Mouse (Mus musculus) stomach, embryonic 16.5 days (tissue): ENCODE measurements around the gene Slc25a51. TPM values are rescaled to one million over a fixed set of nuclear protein-coding genes. Genes with fewer than 3 reads are reported as not detected.

Experiments
- ATAC-seq: fragments of 200-750 bp; cut with Nextera tagmentation; 2 replicates; pipeline ENCODE4 v1.8.0; 2017; ENCODE audit warnings: moderate number of reproducible peaks, moderate TSS enrichment; ENCODE audit not compliant: insufficient read depth, low FRiP score
- H3K27ac ChIP-seq: fragments of 300-500 bp; sonication (generic); 2 replicates; pipeline ENCODE4 v1.5.1; 2014; ENCODE audit warnings: low read length
- H3K27me3 ChIP-seq: fragments of 300-500 bp; sonication (generic); 2 replicates; pipeline ENCODE4 v1.6.1; 2014; ENCODE audit warnings: low read length, control low read depth, mixed read lengths; ENCODE audit not compliant: control insufficient read depth, insufficient read depth
- H3K36me3 ChIP-seq: fragments of 300-500 bp; sonication (generic); 2 replicates; pipeline ENCODE4 v1.6.1; 2014; ENCODE audit warnings: low read length; ENCODE audit not compliant: control insufficient read depth, insufficient read depth
- H3K4me1 ChIP-seq: fragments of 300-500 bp; sonication (generic); 2 replicates; pipeline ENCODE4 v1.6.1; 2014; ENCODE audit warnings: low read length, control low read depth, mixed read lengths; ENCODE audit not compliant: control insufficient read depth, insufficient read depth
- H3K4me2 ChIP-seq: fragments of 300-500 bp; sonication (generic); 2 replicates; pipeline ENCODE4 v1.6.1; 2014; ENCODE audit warnings: low read depth, low read length, mixed read lengths
- H3K4me3 ChIP-seq: fragments of 300-500 bp; sonication (generic); replicated peaks from 2 replicates; pipeline ENCODE4 v1.5.1; 2014; ENCODE audit warnings: mild to moderate bottlenecking, low read length
- H3K9ac ChIP-seq: fragments of 300-500 bp; sonication (generic); 2 replicates; pipeline ENCODE4 v1.6.1; 2014; ENCODE audit warnings: low read length
- H3K9me3 ChIP-seq: fragments of 300-500 bp; sonication (generic); replicated peaks from 2 replicates; pipeline ENCODE4 v1.6.1; 2016; ENCODE audit warnings: low read length, control low read depth; ENCODE audit not compliant: control insufficient read depth
- WGBS: fragments of 180-500 bp; shearing (Covaris S2); extraction: QIAGEN DNeasy Blood & Tissue Kit; methylation state at CpG from one replicate; pipeline ENCODE4 v1.1.7; 2014; 5-methylcytosine and 5-hydroxymethylcytosine counted together
- microRNA-seq: library from miRNA; unstranded; fragments of <30 nt; microRNA quantifications from one replicate; pipeline ENCODE4, GENCODE M21; 2016
- polyA plus RNA-seq: library from polyadenylated mRNA; unstranded; fragments of >200 nt; fragmentation: Nextera tagmentation; extraction: Ambion mirVana; gene quantifications from 2 replicates; pipeline ENCODE4 v1.2.1, GENCODE M21; 2015

The Slc25a51 gene
- polyA plus RNA-seq, 1 experiment from 2014 or later, result 62.0 TPM

DNA sequence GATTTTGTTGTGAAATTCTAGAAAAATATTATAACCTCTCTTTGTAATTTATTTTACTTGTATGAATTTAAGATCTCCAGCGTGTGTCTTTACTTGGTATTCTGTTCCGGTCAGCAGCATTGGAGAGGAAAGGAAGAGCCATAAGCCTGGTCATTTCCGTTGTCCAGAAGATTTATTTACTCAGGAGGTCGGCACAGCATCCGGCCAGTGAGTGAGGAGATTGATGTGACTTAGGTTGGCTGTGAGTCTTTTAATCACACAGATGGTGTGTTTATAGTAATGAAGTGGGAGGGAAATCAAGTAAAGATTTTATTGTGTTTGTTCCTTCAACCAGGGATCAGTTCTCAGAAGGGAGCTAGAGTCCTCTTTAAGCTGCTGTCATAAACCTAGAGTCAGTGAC, 33.7 kb downstream of the Slc25a51 start:
- no peak overlapping the region for H3K4me2 ChIP-seq
- ATAC-seq, result no peak
- H3K9me3 ChIP-seq, result no peaks in the 10 kb centered on the region
- H3K4me1 ChIP-seq, result no peaks in the 10 kb centered on the region
- no peak overlapping the region for H3K9ac ChIP-seq
- no peaks in the 10 kb centered on the region for H3K27me3 ChIP-seq
- H3K27ac ChIP-seq, result no peak overlapping the region
- 60% methylated on average over 5 of the region's 5 CpGs for WGBS
- no peak overlapping the region for H3K4me3 ChIP-seq
- H3K36me3 ChIP-seq, result peaks cover 20% of the 10 kb centered on the region

DNA sequence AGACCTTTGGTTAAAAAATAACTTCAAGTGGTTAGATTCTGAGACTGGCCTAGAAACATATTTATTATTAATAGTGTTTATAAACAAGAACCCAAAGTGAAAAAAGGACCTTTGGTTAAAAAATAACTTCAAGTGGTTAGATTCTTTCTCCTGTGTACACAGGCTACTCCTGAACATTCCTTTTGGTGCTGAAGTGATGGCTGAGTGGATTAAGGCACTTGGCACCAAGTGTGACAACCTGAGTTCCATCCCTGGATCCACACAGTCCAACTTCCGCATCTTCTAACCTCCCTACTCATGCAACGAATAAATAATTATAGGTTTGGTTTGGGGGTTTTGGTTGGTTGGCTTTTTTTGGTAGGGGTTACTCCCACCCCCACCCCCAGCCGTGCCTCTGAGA, 37.3 kb downstream of the Slc25a51 start:
- Histone ChIP-seq H3K4me1 (no peaks in the 10 kb centered on the region), H3K4me2 (no peak overlapping the region), H3K9me3 (no peaks in the 10 kb centered on the region), H3K27me3 (no peaks in the 10 kb centered on the region), H3K9ac (no peak overlapping the region), H3K36me3 (peaks cover 14% of the 10 kb centered on the region; the same call in 1 of the 2 replicates), H3K27ac (no peak overlapping the region), H3K4me3 (no peak overlapping the region)
- 85% methylated on average over 3 of the region's 3 CpGs for WGBS
- no peak for ATAC-seq

DNA sequence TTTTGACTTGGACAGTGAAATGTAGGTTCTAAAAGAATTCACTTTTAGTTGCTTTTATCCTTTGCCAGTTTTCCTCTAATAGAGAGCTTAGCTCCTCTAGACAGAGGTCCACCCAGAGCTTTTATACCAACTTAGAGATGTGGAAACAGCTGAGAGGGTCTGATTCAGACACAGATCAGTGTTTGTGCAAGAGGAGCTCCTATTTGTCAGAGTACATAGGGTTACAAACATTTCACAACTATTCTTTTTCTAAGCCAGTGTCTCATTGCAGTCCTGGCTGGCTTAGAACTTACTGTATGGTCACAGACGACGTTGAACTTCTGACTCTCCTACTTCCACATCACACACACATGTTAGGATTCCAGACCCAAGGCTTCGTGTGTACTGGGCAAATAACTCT, 51.9 kb downstream of the Slc25a51 start:
- Histone ChIP-seq H3K27me3 (no peaks in the 10 kb centered on the region), H3K4me3 (no peak overlapping the region), H3K36me3 (no peaks in the 10 kb centered on the region), H3K9ac (no peak overlapping the region), H3K4me1 (no peaks in the 10 kb centered on the region), H3K9me3 (no peaks in the 10 kb centered on the region), H3K4me2 (no peak overlapping the region), H3K27ac (no peak overlapping the region)
- WGBS, result 87% methylated on average over 3 of the region's 3 CpGs
- no peak for ATAC-seq

Small RNAs within 50 kb of the gene (microRNA-seq; reads per million reads assigned to microRNA genes)
- not detected for gene Gm25692

Other genes starting within 250 kb of the Slc25a51 start
- gene Frmpd1, start 223.9 kb downstream of the Slc25a51 start, polyA plus RNA-seq, result 0.95 and 1.6 TPM in 2 replicates
- 14.0 and 14.8 TPM in 2 replicates for gene Trmt10b, start 111.6 kb downstream of the Slc25a51 start, polyA plus RNA-seq
- 7.6 and 8.0 TPM in 2 replicates for gene Dcaf10, start 66.7 kb downstream of the Slc25a51 start, polyA plus RNA-seq
- gene Exosc3, start 66.0 kb downstream of the Slc25a51 start, polyA plus RNA-seq, result 66.0 and 67.5 TPM in 2 replicates
- gene Shb, start 123.7 kb upstream of the Slc25a51 start, polyA plus RNA-seq, result 2.1 and 2.7 TPM in 2 replicates